Mouse (Mus musculus): Measurements from ENCODE around the gene Six5. TPM values are rescaled to one million over a fixed set of nuclear protein-coding genes. Genes with fewer than 3 reads are reported as not detected.

Six5 gene
- total and polyA plus RNA-seq, 3 experiments, result 7.1 to 26.0 (median 8.2) TPM

GRCm38 (mm10) chr7:19095751-19096110, 1.3 kb downstream of the Six5 start:
- Histone ChIP-seq H3K27me3 (ENCODE audit: control insufficient read depth, insufficient read depth, low read length) (no peaks in the 10 kb centered on the region), H3K9ac (ENCODE audit: low read depth, low read length) (peak overlapping the region; percentile 4), H3K79me2 (replicated peaks; ENCODE audit: control insufficient read depth, insufficient read depth, low read length) (no peaks in the 10 kb centered on the region), H3K4me3 (peak overlapping the region; percentile 85), H3K4me1 (ENCODE audit: control insufficient read depth, insufficient read depth, low read length) (peaks cover 7% of the 10 kb centered on the region), H3K27ac (peak overlapping the region; percentile 96), H3K36me3 (ENCODE audit: control insufficient read depth, insufficient read depth, low read length) (no peaks in the 10 kb centered on the region)
- TF ChIP-seq CTCF (IDR thresholded peaks at IDR 0.05) (no peak), POLR2A (IDR thresholded peaks at IDR 0.05; ENCODE audit: insufficient read depth, low read depth, low read length) (no peak), EP300 (IDR thresholded peaks at IDR 0.05; ENCODE audit: insufficient read depth, low read depth, low read length) (no peak)
- under 1% methylated on average over 19 of the region's 19 CpGs for WGBS
- peak in 1 of 2 experiments; percentile 70 for DNase-seq
- intact Hi-C loops (cut with DNase I), result no loop called here

GRCm38 (mm10) chr7:19096421-19096976, 2.1 kb downstream of the Six5 start:
- TF ChIP-seq CTCF (IDR thresholded peaks at IDR 0.05) (no peak), EP300 (IDR thresholded peaks at IDR 0.05; ENCODE audit: insufficient read depth, low read depth, low read length) (no peak), POLR2A (IDR thresholded peaks at IDR 0.05; ENCODE audit: insufficient read depth, low read depth, low read length) (no peak)
- Histone ChIP-seq H3K79me2 (replicated peaks; ENCODE audit: control insufficient read depth, insufficient read depth, low read length) (no peaks in the 10 kb centered on the region), H3K27me3 (ENCODE audit: control insufficient read depth, insufficient read depth, low read length) (no peaks in the 10 kb centered on the region), H3K4me1 (ENCODE audit: control insufficient read depth, insufficient read depth, low read length) (peaks cover 7% of the 10 kb centered on the region), H3K4me3 (no peak overlapping the region), H3K9ac (ENCODE audit: low read depth, low read length) (no peak overlapping the region), H3K36me3 (ENCODE audit: control insufficient read depth, insufficient read depth, low read length) (no peaks in the 10 kb centered on the region), H3K27ac (no peak overlapping the region; the same call in 1 of the 2 replicates)
- intact Hi-C loops (cut with DNase I), result no loop called here
- 66% methylated on average over 5 of the region's 5 CpGs for WGBS
- no peak for DNase-seq

DNA sequence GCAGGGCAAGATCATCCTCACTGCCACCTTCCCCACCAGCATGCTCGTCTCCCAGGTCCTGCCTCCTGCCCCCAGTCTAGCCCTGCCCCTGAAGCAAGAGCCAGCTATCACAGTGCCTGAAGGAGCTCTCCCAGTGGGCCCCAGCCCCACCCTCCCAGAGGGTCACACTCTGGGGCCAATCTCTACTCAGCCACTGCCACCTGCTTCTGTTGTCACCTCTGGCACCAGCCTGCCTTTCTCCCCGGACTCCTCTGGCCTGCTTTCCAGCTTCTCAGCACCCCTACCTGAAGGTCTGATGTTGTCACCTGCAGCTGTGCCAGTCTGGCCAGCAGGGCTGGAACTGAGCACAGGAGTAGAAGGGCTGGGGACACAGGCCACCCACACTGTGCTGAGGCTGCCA, 2.8 kb downstream of the Six5 start:
- TF ChIP-seq POLR2A (IDR thresholded peaks at IDR 0.05; ENCODE audit: insufficient read depth, low read depth, low read length) (0 out of 2 replicates have a peak, but pooled peaks have one; percentile 22), EP300 (IDR thresholded peaks at IDR 0.05; ENCODE audit: insufficient read depth, low read depth, low read length) (no peak)
- Histone ChIP-seq H3K4me3 (no peak overlapping the region), H3K27me3 (ENCODE audit: control insufficient read depth, insufficient read depth, low read length) (no peaks in the 10 kb centered on the region), H3K27ac (peak overlapping the region; percentile 53; the same call in 1 of the 2 replicates), H3K9ac (ENCODE audit: low read depth, low read length) (no peak overlapping the region), H3K4me1 (ENCODE audit: control insufficient read depth, insufficient read depth, low read length) (peaks cover 7% of the 10 kb centered on the region), H3K79me2 (replicated peaks; ENCODE audit: control insufficient read depth, insufficient read depth, low read length) (no peaks in the 10 kb centered on the region), H3K36me3 (ENCODE audit: control insufficient read depth, insufficient read depth, low read length) (no peaks in the 10 kb centered on the region)
- WGBS, result 52% methylated on average over 2 of the region's 2 CpGs
- DNase-seq, result no peak
- intact Hi-C loops (cut with DNase I), result no loop called here

- no peaks in the 10 kb centered on the region for H3K36me3 ChIP-seq (ENCODE audit: control insufficient read depth, insufficient read depth, low read length)
- H3K4me1 ChIP-seq (ENCODE audit: control insufficient read depth, insufficient read depth, low read length), result peaks cover 7% of the 10 kb centered on the region
- TF ChIP-seq POLR2A (IDR thresholded peaks at IDR 0.05; ENCODE audit: insufficient read depth, low read depth, low read length) (no peak), CTCF (IDR thresholded peaks at IDR 0.05) (no peak), EP300 (IDR thresholded peaks at IDR 0.05; ENCODE audit: insufficient read depth, low read depth, low read length) (no peak)
- no peak for DNase-seq
- peak overlapping the region; percentile 53 for H3K27ac ChIP-seq
- H3K4me3 ChIP-seq, result no peak overlapping the region
- intact Hi-C loops (cut with DNase I), result no loop called here
- no peaks in the 10 kb centered on the region for H3K27me3 ChIP-seq (ENCODE audit: control insufficient read depth, insufficient read depth, low read length)
- no peaks in the 10 kb centered on the region for H3K79me2 ChIP-seq (replicated peaks; ENCODE audit: control insufficient read depth, insufficient read depth, low read length)
- H3K9ac ChIP-seq (ENCODE audit: low read depth, low read length), result no peak overlapping the region
Observed at GRCm38 (mm10) chr7:19097863-19098262, 3.5 kb downstream of the Six5 start.

GRCm38 (mm10) chr7:19098811-19099210, 4.4 kb downstream of the Six5 start:
- H3K4me3 ChIP-seq, result no peak overlapping the region
- no peak for DNase-seq
- H3K4me1 ChIP-seq (ENCODE audit: control insufficient read depth, insufficient read depth, low read length), result peaks cover 4% of the 10 kb centered on the region
- 85% methylated on average over 7 of the region's 7 CpGs for WGBS
- H3K27me3 ChIP-seq (ENCODE audit: control insufficient read depth, insufficient read depth, low read length), result no peaks in the 10 kb centered on the region
- TF ChIP-seq EP300 (IDR thresholded peaks at IDR 0.05; ENCODE audit: insufficient read depth, low read depth, low read length), result no peak
- 0 out of 2 replicates have a peak, but pooled peaks have one; percentile 18 for TF ChIP-seq POLR2A (IDR thresholded peaks at IDR 0.05; ENCODE audit: insufficient read depth, low read depth, low read length)
- no peaks in the 10 kb centered on the region for H3K79me2 ChIP-seq (replicated peaks; ENCODE audit: control insufficient read depth, insufficient read depth, low read length)
- H3K36me3 ChIP-seq (ENCODE audit: control insufficient read depth, insufficient read depth, low read length), result no peaks in the 10 kb centered on the region
- intact Hi-C loops (cut with DNase I), result no loop called here
- no peak overlapping the region for H3K27ac ChIP-seq
- no peak overlapping the region for H3K9ac ChIP-seq (ENCODE audit: low read depth, low read length)

- 52% methylated on average over 1 of the region's 1 CpGs for WGBS
- TF ChIP-seq EP300 (IDR thresholded peaks at IDR 0.05; ENCODE audit: insufficient read depth, low read depth, low read length) (no peak), POLR2A (IDR thresholded peaks at IDR 0.05; ENCODE audit: insufficient read depth, low read depth, low read length) (no peak), CTCF (IDR thresholded peaks at IDR 0.05) (no peak)
- DNase-seq, result no peak
Observed at GRCm38 (mm10) chr7:19100290-19100689, 5.9 kb downstream of the Six5 start.

More at GRCm38 (mm10) chr7:19100290-19100689, 5.9 kb downstream of the Six5 start:
- H3K36me3 ChIP-seq (ENCODE audit: control insufficient read depth, insufficient read depth, low read length), result no peaks in the 10 kb centered on the region
- H3K4me3 ChIP-seq, result no peak overlapping the region
- H3K79me2 ChIP-seq (replicated peaks; ENCODE audit: control insufficient read depth, insufficient read depth, low read length), result no peaks in the 10 kb centered on the region
- H3K9ac ChIP-seq (ENCODE audit: low read depth, low read length), result no peak overlapping the region
- no peaks in the 10 kb centered on the region for H3K27me3 ChIP-seq (ENCODE audit: control insufficient read depth, insufficient read depth, low read length)
- intact Hi-C loops (cut with DNase I), result no loop called here
- peaks cover 4% of the 10 kb centered on the region for H3K4me1 ChIP-seq (ENCODE audit: control insufficient read depth, insufficient read depth, low read length)
- no peak overlapping the region for H3K27ac ChIP-seq
